Mouse (Mus musculus) forebrain, postnatal 0 days (tissue): ENCODE data around the gene Gm5447. TPM values are rescaled to one million over a fixed set of nuclear protein-coding genes. Genes with fewer than 3 reads are reported as not detected.
A peak's percentile ranks its signal among the peaks of the same experiment; 100 is the strongest.

ENCODE experiments used
- ATAC-seq: fragments of 200-750 bp; cut with Nextera tagmentation; 2 replicates; pipeline ENCODE4 v1.8.0; 2017; ENCODE audit warnings: mild to moderate bottlenecking, moderate library complexity
- DNase-seq: peaks from one replicate; pipeline ENCODE4 v3.0.0-alpha.2; 2015
- H3K27ac ChIP-seq: fragments of 300-500 bp; sonication (generic); 2 replicates; pipeline ENCODE4 v1.5.1; 2014; ENCODE audit warnings: low read depth, mild to moderate bottlenecking, antibody characterized with exemption, low read length, moderate library complexity, mixed read lengths
- H3K27me3 ChIP-seq: fragments of 300-500 bp; sonication (generic); 2 replicates; pipeline ENCODE4 v1.6.1; 2014; ENCODE audit warnings: mild to moderate bottlenecking, low read length, mixed read lengths; ENCODE audit not compliant: insufficient read depth
- H3K36me3 ChIP-seq: fragments of 300-500 bp; sonication (generic); 2 replicates; pipeline ENCODE4 v1.6.1; 2014; ENCODE audit warnings: mild to moderate bottlenecking, moderate library complexity; ENCODE audit not compliant: insufficient read depth
- H3K4me1 ChIP-seq: fragments of 300-500 bp; sonication (generic); 2 replicates; pipeline ENCODE4 v1.6.1; 2014; ENCODE audit warnings: antibody characterized with exemption; ENCODE audit not compliant: insufficient read depth
- H3K4me2 ChIP-seq: fragments of 300-500 bp; sonication (generic); 2 replicates; pipeline ENCODE4 v1.6.1; 2014; ENCODE audit warnings: low read depth, mild to moderate bottlenecking, moderate library complexity
- H3K4me3 ChIP-seq: fragments of 300-500 bp; sonication (generic); 2 replicates; pipeline ENCODE4 v1.5.1; 2014; ENCODE audit warnings: low read depth, low read length, mixed read lengths
- H3K9ac ChIP-seq: fragments of 300-500 bp; sonication (generic); 2 replicates; pipeline ENCODE4 v1.6.1; 2014; ENCODE audit warnings: mild to moderate bottlenecking
- H3K9me3 ChIP-seq: fragments of 300-500 bp; sonication (generic); 2 replicates; pipeline ENCODE4 v1.6.1; 2016; ENCODE audit warnings: low read length
- CTCF ChIP-seq: sonication (generic); IDR thresholded peaks from 2 replicates; pipeline ENCODE4 v1.5.1; 2016; ENCODE audit warnings: antibody characterized with exemption, control low read depth, low read depth
- whole genome bisulfite sequencing: fragments of 180-500 bp; shearing (Covaris S2); extraction: QIAGEN DNeasy Blood & Tissue Kit; methylation state at CpG from one replicate; pipeline ENCODE4 v1.1.7; 2014; 5-methylcytosine and 5-hydroxymethylcytosine counted together
- polyA plus RNA-seq: library from polyadenylated mRNA; unstranded; fragments of >200 nt; fragmentation: Nextera tagmentation; extraction: Ambion mirVana; gene quantifications from 2 replicates; pipeline ENCODE4 v1.2.1, GENCODE M21; 2015
- total RNA-seq: library from RNA; depleted of rRNA; stranded (reverse); fragments of >200 nt; gene quantifications from 2 replicates; pipeline ENCODE4 v1.2.3, GENCODE M21; 2014

Gm5447 gene
- total and polyA plus RNA-seq, 2 experiments from 2014 or later = 0.08 TPM; not detected in 1

DNA sequence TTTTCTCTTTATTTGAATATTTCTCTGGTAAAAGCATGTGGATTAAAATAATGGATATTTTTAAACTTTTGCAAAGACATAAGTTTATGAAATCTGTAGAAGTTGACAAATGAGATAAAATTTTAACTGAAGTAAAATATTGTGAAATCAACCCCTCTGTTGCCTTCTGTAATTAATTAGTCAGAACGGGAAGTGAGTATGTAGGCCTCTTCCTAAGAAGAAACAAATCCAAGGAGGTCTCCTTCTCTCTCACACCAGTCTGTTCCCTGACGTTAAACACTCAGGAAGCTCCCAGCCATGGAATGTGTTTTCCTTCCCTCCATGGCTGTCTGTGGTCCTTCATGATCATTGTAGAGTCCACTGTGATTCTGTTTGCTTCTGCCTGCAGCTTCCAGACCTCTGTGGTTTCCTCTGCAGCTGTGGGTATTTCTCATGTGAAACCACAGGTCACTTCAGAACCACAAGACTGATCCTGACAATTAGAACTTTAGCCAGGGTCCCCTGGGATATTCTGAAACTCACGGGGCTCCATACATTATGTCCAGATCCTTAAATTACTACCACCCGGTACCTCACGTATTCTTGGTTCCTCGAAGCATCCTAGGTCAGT is 20.4 kb downstream of the Gm5447 start:
- H3K27ac ChIP-seq = no peak overlapping the region
- H3K9me3 ChIP-seq = no peaks in the 10 kb centered on the region
- no peak overlapping the region for H3K4me3 ChIP-seq
- no peaks in the 10 kb centered on the region for H3K4me1 ChIP-seq
- no peak overlapping the region for H3K4me2 ChIP-seq
- TF ChIP-seq CTCF = no peak
- 83% methylated on average over 6 of the region's 6 CpGs for WGBS
- no peak for DNase-seq
- no peak for ATAC-seq
- no peaks in the 10 kb centered on the region for H3K27me3 ChIP-seq
- no peak overlapping the region for H3K9ac ChIP-seq
- H3K36me3 ChIP-seq = no peaks in the 10 kb centered on the region

- Histone ChIP-seq H3K9ac (no peak overlapping the region), H3K27ac (peak overlapping the region; percentile 36; the same call in 1 of the 2 replicates), H3K9me3 (no peaks in the 10 kb centered on the region), H3K4me1 (no peaks in the 10 kb centered on the region), H3K36me3 (no peaks in the 10 kb centered on the region), H3K27me3 (no peaks in the 10 kb centered on the region), H3K4me3 (no peak overlapping the region), H3K4me2 (no peak overlapping the region)
- 48% methylated on average over 8 of the region's 8 CpGs for WGBS
- peak; percentile 48 for DNase-seq
- TF ChIP-seq CTCF = no peak
- ATAC-seq = peak; percentile 75
These were observed 23.7 kb downstream of the Gm5447 start for GRCm38 (mm10) chr13:30997526-30998253.

DNA sequence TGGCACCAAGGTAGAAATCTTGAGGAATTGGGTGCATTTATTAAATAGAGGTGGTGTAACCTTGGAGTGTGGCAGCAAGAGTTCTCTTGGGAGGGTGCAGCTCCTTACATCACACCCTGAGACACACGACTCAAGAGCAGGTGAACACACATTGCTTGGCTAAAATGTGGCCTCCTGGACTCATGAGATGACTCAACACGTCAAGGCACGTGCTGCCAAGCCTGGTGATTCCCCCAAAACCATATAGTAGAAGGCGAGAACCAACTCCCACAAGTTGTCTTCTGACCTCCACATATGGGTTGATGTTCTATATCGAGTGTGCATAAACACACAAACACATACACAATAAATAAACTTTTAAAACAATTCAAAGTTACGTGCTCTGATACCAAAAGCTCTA is 25.8 kb downstream of the Gm5447 start:
- Histone ChIP-seq H3K4me1 (no peaks in the 10 kb centered on the region), H3K4me2 (no peak overlapping the region), H3K27ac (no peak overlapping the region), H3K27me3 (no peaks in the 10 kb centered on the region), H3K9ac (no peak overlapping the region), H3K4me3 (no peak overlapping the region), H3K9me3 (no peaks in the 10 kb centered on the region), H3K36me3 (no peaks in the 10 kb centered on the region)
- TF ChIP-seq CTCF = no peak
- DNase-seq (no peak), ATAC-seq (no peak)
- 92% methylated on average over 6 of the region's 6 CpGs for whole genome bisulfite sequencing

GRCm38 (mm10) chr13:31004458-31004857 is 30.5 kb downstream of the Gm5447 start:
- Histone ChIP-seq H3K4me3 (no peak overlapping the region), H3K4me1 (no peaks in the 10 kb centered on the region), H3K9ac (no peak overlapping the region), H3K9me3 (no peaks in the 10 kb centered on the region), H3K27ac (no peak overlapping the region), H3K4me2 (no peak overlapping the region), H3K36me3 (no peaks in the 10 kb centered on the region), H3K27me3 (no peaks in the 10 kb centered on the region)
- 62% methylated on average over 12 of the region's 12 CpGs for WGBS
- no peak for TF ChIP-seq CTCF
- DNase-seq = no peak
- no peak for ATAC-seq

GRCm38 (mm10) chr13:31004995-31005394 is 31.0 kb downstream of the Gm5447 start:
- no peaks in the 10 kb centered on the region for H3K9me3 ChIP-seq
- no peak overlapping the region for H3K9ac ChIP-seq
- no peaks in the 10 kb centered on the region for H3K4me1 ChIP-seq
- H3K27me3 ChIP-seq = no peaks in the 10 kb centered on the region
- ATAC-seq (no peak), DNase-seq (no peak)
- no peak overlapping the region for H3K27ac ChIP-seq
- no peaks in the 10 kb centered on the region for H3K36me3 ChIP-seq
- no peak overlapping the region for H3K4me3 ChIP-seq
- no peak overlapping the region for H3K4me2 ChIP-seq
- no peak for TF ChIP-seq CTCF
- WGBS = 78% methylated on average over 4 of the region's 4 CpGs

- Histone ChIP-seq H3K4me2 (no peak overlapping the region), H3K27me3 (no peaks in the 10 kb centered on the region), H3K27ac (no peak overlapping the region), H3K9ac (no peak overlapping the region), H3K9me3 (no peaks in the 10 kb centered on the region), H3K4me3 (no peak overlapping the region), H3K36me3 (no peaks in the 10 kb centered on the region), H3K4me1 (no peaks in the 10 kb centered on the region)
- 96% methylated on average over 3 of the region's 3 CpGs for WGBS
- TF ChIP-seq CTCF = no peak
- ATAC-seq (no peak), DNase-seq (no peak)
These were observed 43.5 kb downstream of the Gm5447 start for GRCm38 (mm10) chr13:31017545-31017944.

DNA sequence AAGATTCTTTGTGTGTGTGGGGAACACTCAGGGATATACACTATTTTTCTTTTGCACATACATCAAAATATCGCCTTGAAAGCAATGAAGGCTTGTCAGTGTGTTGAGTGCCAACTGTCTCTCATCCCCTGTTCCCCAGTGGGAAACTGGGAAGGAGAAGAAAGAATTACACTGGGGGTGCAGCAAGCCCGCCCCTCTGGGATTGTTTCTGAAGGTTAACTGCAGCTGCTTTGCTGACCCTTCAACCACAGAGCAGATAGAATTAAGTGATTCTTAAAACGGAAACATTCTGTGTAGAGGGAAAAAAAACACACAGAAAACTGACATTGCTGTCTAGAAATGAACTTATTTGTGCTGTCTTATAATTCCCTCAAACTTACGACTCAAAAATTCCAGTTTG is 47.5 kb downstream of the Gm5447 start:
- Histone ChIP-seq H3K9ac (no peak overlapping the region), H3K4me2 (no peak overlapping the region), H3K4me3 (no peak overlapping the region), H3K27ac (no peak overlapping the region), H3K36me3 (no peaks in the 10 kb centered on the region), H3K4me1 (no peaks in the 10 kb centered on the region), H3K9me3 (no peaks in the 10 kb centered on the region), H3K27me3 (no peaks in the 10 kb centered on the region)
- ATAC-seq = no peak
- TF ChIP-seq CTCF = no peak
- DNase-seq = no peak
- 63% methylated on average over 4 of the region's 4 CpGs for WGBS
